Mouse (Mus musculus): ENCODE results near the gene Slc22a29. TPM values are rescaled to one million over a fixed set of nuclear protein-coding genes. Genes with fewer than 3 reads are reported as not detected.
"Not testable (repeated sequence)": the region's sequence is repeated elsewhere in the genome, so short reads cannot be mapped to it uniquely, and the experiment has no call there.

The Slc22a29 gene
- total and polyA plus RNA-seq, 2 experiments from 2014 or later = not detected

GRCm38 (mm10) chr19:8148787-8149523, 69.7 kb downstream of the Slc22a29 start:
- Histone ChIP-seq H3K27me3 (ENCODE audit: control insufficient read depth, insufficient read depth, low read length) (no peaks in the 10 kb centered on the region), H3K36me3 (replicated peaks; ENCODE audit: control insufficient read depth, insufficient read depth, low read length) (no peaks in the 10 kb centered on the region), H3K4me2 (ENCODE audit: low read depth, low read length) (no peak overlapping the region), H3K9me3 (replicated peaks; ENCODE audit: control insufficient read depth, low read length) (no peaks in the 10 kb centered on the region), H3K4me1 (ENCODE audit: control insufficient read depth, insufficient read depth) (no peaks in the 10 kb centered on the region), H3K27ac (ENCODE audit: low read depth) (no peak overlapping the region), H3K9ac (replicated peaks; ENCODE audit: low read depth, low read length) (no peak overlapping the region), H3K4me3 (ENCODE audit: low read depth, low read length) (no peak overlapping the region)
- no peak for ATAC-seq (ENCODE audit: insufficient read depth, low read depth)
- 43% methylated on average over 2 of the region's 2 CpGs for WGBS
- DNase-seq (ENCODE audit: low spot score) = no peak
- TF ChIP-seq CTCF (IDR thresholded peaks at IDR 0.05; ENCODE audit: low read depth) (no peak), EP300 (IDR thresholded peaks at IDR 0.05; ENCODE audit: low read depth) (no peak)

- 80% methylated on average over 2 of the region's 2 CpGs for WGBS
- H3K27me3 ChIP-seq (ENCODE audit: control insufficient read depth, insufficient read depth, low read length); H3K9ac ChIP-seq (replicated peaks; ENCODE audit: low read depth, low read length); DNase-seq (ENCODE audit: low spot score); H3K4me1 ChIP-seq (ENCODE audit: control insufficient read depth, insufficient read depth); H3K4me3 ChIP-seq (ENCODE audit: low read depth, low read length); H3K27ac ChIP-seq (ENCODE audit: low read depth); ATAC-seq (ENCODE audit: insufficient read depth, low read depth); H3K9me3 ChIP-seq (replicated peaks; ENCODE audit: control insufficient read depth, low read length); H3K4me2 ChIP-seq (ENCODE audit: low read depth, low read length); H3K36me3 ChIP-seq (replicated peaks; ENCODE audit: control insufficient read depth, insufficient read depth, low read length): not testable (repeated sequence)
Observed at GRCm38 (mm10) chr19:8142716-8143115, 76.0 kb downstream of the Slc22a29 start.

- H3K9me3 ChIP-seq (replicated peaks; ENCODE audit: control insufficient read depth, low read length); DNase-seq (ENCODE audit: low spot score); H3K9ac ChIP-seq (replicated peaks; ENCODE audit: low read depth, low read length); H3K4me2 ChIP-seq (ENCODE audit: low read depth, low read length); H3K27ac ChIP-seq (ENCODE audit: low read depth); H3K27me3 ChIP-seq (ENCODE audit: control insufficient read depth, insufficient read depth, low read length); ATAC-seq (ENCODE audit: insufficient read depth, low read depth); H3K4me3 ChIP-seq (ENCODE audit: low read depth, low read length); H3K4me1 ChIP-seq (ENCODE audit: control insufficient read depth, insufficient read depth); H3K36me3 ChIP-seq (replicated peaks; ENCODE audit: control insufficient read depth, insufficient read depth, low read length): not testable (repeated sequence)
- WGBS = 53% methylated on average over 14 of the region's 14 CpGs
Observed at GRCm38 (mm10) chr19:8134127-8134841, 84.4 kb downstream of the Slc22a29 start.

- H3K36me3 ChIP-seq (replicated peaks; ENCODE audit: control insufficient read depth, insufficient read depth, low read length); H3K4me2 ChIP-seq (ENCODE audit: low read depth, low read length); ATAC-seq (ENCODE audit: insufficient read depth, low read depth); H3K9me3 ChIP-seq (replicated peaks; ENCODE audit: control insufficient read depth, low read length); H3K4me3 ChIP-seq (ENCODE audit: low read depth, low read length); H3K4me1 ChIP-seq (ENCODE audit: control insufficient read depth, insufficient read depth); H3K27ac ChIP-seq (ENCODE audit: low read depth); DNase-seq (ENCODE audit: low spot score); H3K27me3 ChIP-seq (ENCODE audit: control insufficient read depth, insufficient read depth, low read length); H3K9ac ChIP-seq (replicated peaks; ENCODE audit: low read depth, low read length): not testable (repeated sequence)
- 73% methylated on average over 2 of the region's 3 CpGs for WGBS
Observed at GRCm38 (mm10) chr19:8131881-8132280, 86.8 kb downstream of the Slc22a29 start, which contains the start of gene Slc22a28. Gene Slc22a28 (minus strand): TSS chr19:8131982.

Other genes with a start within 250 kb of the Slc22a29 start
- not detected in 2 replicates for gene Slc22a28, start 86.9 kb downstream of the Slc22a29 start, total RNA-seq (2014; rRNA removed; ENCODE audit: low replicate concordance)
- gene Slc22a28, start 86.9 kb downstream of the Slc22a29 start, polyA plus RNA-seq (2015; fragmentation: Nextera tagmentation; extraction: Ambion mirVana) = not detected in 2 replicates
- not detected in 2 replicates for gene Slc22a30, start 186.2 kb upstream of the Slc22a29 start, total RNA-seq (2014; rRNA removed; ENCODE audit: low replicate concordance)
- not detected in 2 replicates for gene Slc22a30, start 186.2 kb upstream of the Slc22a29 start, polyA plus RNA-seq (2015; fragmentation: Nextera tagmentation; extraction: Ambion mirVana)